Mouse (Mus musculus): ENCODE results near the gene Slc2a9. TPM values are rescaled to one million over a fixed set of nuclear protein-coding genes. Genes with fewer than 3 reads are reported as not detected.
"Not testable (repeated sequence)": the region's sequence is repeated elsewhere in the genome, so short reads cannot be mapped to it uniquely, and the experiment has no call there.

Gene Slc2a9
- polyA plus RNA-seq, 1 experiment, result 0.01 TPM

DNA sequence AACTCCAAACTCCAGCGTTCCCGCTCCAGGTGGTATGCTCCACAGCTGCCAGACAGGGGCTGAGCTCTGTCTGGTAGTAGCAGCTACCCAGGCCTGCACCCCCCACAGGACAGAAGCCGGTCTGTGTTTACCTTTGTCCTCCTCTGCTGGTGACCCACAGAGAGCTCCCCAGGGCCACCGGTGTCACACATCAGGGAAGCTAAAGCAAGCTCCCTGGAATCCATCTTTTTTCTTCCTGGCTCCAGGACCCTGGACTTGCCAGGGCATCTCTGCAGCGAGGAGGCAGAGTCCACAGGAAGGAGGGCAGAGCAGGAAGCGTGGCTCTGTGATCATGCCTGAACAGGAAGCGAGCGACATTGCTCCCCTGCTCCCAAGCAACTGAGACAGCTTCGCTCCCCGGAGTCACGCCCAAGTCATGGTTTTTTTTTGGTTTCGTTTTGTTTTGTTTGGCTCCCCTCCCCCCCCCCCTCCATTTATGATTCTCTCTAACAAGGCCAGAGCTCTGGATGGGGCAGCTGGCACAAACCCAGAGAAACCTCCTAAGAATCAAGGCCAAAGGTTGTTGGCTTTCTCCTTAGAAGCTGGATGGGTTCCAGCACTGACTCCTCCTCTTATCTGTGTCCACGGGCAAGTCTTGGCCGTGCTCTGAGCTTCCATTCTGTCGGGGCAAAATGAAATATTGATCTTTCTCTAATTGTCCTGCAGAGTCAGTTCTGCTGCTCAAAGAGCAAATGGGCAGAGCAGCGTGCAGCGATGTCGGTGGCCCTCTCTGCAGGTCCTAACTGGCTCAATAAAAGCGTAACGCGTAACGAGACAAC lies 22.8 kb downstream of the Slc2a9 start:
- Histone ChIP-seq H3K4me1 (ENCODE audit: control insufficient read depth) (peaks cover 52% of the 10 kb centered on the region), H3K36me3 (ENCODE audit: control insufficient read depth) (peaks cover 15% of the 10 kb centered on the region), H3K9me3 (ENCODE audit: control insufficient read depth, low read length) (peaks cover 6% of the 10 kb centered on the region), H3K4me3 (replicated peaks) (peak overlapping the region; percentile 71), H3K27me3 (ENCODE audit: control insufficient read depth) (no peaks in the 10 kb centered on the region)
- TF ChIP-seq TAL1 (IDR thresholded peaks at IDR 0.05; ENCODE audit: low read length) (no peak), GATA1 (IDR thresholded peaks at IDR 0.05; ENCODE audit: low read length) (no peak; the same call in 1 of the 2 replicates)

DNA sequence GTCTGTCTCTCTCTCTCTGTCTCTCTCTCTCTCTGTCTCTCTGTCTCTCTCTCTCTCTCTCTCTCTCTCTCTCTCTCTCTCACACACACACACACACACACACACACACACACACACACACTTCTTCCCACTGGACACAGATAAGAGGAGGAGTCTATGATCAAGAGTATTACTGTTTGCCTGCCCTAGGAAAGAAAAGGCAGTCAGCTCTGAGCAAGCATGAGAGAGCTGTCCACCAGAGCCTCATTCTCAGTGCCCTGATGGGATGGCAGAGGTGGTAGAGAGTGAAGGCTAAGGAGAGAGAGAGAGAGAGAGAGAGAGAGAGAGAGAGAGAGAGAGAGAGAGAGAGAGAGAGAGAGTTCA lies 23.4 kb downstream of the Slc2a9 start:
- not testable (repeated sequence) for H3K9me3 ChIP-seq (ENCODE audit: control insufficient read depth, low read length); H3K27me3 ChIP-seq (ENCODE audit: control insufficient read depth)
- H3K36me3 ChIP-seq (ENCODE audit: control insufficient read depth), result peaks cover 15% of the 10 kb centered on the region
- H3K4me1 ChIP-seq (ENCODE audit: control insufficient read depth), result peaks cover 50% of the 10 kb centered on the region
- peak overlapping the region; percentile 71 for H3K4me3 ChIP-seq (replicated peaks)

DNA sequence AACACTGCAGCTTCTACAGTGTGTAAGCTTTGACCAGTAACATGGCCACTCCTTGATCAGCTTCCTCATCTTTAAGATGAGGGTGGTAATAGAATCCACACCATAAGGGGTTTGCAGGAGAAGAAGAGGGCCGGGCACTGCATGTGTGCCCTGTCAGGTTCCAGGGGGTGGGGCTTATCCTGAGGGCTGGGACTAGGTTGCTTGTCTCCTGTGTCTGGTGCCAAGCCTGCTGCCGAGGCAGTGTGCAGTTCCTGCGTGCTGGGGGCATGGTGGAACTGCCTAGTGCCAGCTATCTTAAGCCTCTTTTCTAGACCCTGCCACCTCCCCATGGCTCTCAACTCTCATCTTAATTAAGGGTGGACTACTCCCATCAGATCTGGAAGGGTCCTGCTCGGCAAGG lies 23.9 kb downstream of the Slc2a9 start:
- H3K27me3 ChIP-seq (ENCODE audit: control insufficient read depth), result no peaks in the 10 kb centered on the region
- peak overlapping the region; percentile 55 for H3K4me3 ChIP-seq (replicated peaks)
- peaks cover 50% of the 10 kb centered on the region for H3K4me1 ChIP-seq (ENCODE audit: control insufficient read depth)
- H3K9me3 ChIP-seq (ENCODE audit: control insufficient read depth, low read length), result peaks cover 6% of the 10 kb centered on the region
- TF ChIP-seq TAL1 (IDR thresholded peaks at IDR 0.05; ENCODE audit: low read length) (no peak), GATA1 (IDR thresholded peaks at IDR 0.05; ENCODE audit: low read length) (no peak)
- peaks cover 15% of the 10 kb centered on the region for H3K36me3 ChIP-seq (ENCODE audit: control insufficient read depth)

DNA sequence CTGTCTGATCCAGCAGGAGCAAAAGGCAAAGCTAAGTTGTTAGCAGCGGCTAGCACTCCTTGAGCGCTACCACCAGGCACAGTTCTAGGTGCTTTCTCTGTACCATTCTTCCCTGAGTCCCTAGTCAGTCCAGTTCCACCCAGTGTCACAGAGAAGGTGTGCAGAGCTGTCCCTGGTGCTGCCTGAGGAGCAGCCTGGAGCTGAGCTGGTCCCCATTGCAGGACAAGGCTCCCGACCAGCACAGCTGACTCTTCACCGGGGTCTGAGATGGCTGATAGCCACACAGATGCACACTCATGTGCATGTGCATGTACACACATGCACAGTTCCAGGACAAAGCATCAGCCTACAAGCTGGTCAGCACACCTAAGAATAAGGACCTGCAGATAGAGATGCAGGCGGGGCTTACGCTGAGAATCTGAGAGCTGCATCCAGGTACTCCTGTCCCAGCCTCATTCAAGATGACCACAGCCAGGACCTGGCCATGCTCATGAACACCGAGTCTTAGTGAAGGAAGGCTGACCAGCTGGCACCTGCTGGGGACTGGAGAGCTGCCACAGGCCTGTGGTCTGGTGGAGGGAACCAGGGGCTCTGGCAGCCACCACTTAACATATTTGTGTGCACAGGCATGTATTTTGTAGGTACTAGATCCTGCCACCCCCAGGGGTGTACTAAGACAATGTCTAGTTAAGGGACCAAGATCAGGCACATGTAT lies 25.1 kb downstream of the Slc2a9 start:
- peaks cover 15% of the 10 kb centered on the region for H3K36me3 ChIP-seq (ENCODE audit: control insufficient read depth)
- peaks cover 50% of the 10 kb centered on the region for H3K4me1 ChIP-seq (ENCODE audit: control insufficient read depth)
- H3K4me3 ChIP-seq (replicated peaks), result no peak overlapping the region
- TF ChIP-seq TAL1 (IDR thresholded peaks at IDR 0.05; ENCODE audit: low read length), result no peak
- TF ChIP-seq GATA1 (IDR thresholded peaks at IDR 0.05; ENCODE audit: low read length), result no peak
- peaks cover 6% of the 10 kb centered on the region for H3K9me3 ChIP-seq (ENCODE audit: control insufficient read depth, low read length)
- H3K27me3 ChIP-seq (ENCODE audit: control insufficient read depth), result no peaks in the 10 kb centered on the region

DNA sequence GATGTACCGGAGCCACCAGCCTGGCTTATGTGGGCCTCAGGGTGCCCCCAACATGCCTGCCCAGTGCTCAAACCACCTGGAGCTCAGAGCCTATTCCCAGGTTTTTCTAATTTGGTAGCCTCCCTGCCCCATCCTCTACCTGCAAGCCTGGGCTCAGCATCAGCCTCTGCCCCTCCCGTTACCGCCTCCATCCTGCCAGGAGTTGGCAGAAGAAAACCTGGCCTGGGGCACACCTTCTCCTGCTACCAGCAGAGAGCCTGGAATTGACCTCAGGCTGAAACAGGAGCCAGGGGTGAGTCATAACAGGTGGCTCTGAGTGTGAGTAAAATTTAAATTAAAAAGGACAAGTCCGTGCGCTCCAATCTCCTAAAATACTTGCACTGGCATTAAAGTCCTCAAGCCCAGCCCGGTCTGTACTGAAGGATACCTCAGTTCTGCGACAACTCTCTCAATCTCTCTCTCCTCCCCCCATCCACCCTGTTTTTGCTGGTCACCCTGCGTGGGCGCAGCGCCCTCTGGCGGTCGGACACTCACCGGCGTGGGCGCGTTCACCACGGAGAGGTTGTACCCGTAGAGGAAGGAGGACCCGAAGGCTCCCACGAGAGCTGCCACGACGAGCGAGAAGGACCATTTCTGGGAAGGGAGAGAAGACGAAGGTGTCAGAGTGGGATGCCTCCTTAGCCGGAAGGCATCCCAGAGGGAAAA lies 25.9 kb downstream of the Slc2a9 start:
- Histone ChIP-seq H3K4me1 (ENCODE audit: control insufficient read depth) (peaks cover 43% of the 10 kb centered on the region), H3K9me3 (ENCODE audit: control insufficient read depth, low read length) (peaks cover 6% of the 10 kb centered on the region), H3K4me3 (replicated peaks) (no peak overlapping the region), H3K27me3 (ENCODE audit: control insufficient read depth) (no peaks in the 10 kb centered on the region), H3K36me3 (ENCODE audit: control insufficient read depth) (peaks cover 15% of the 10 kb centered on the region)
- no peak for TF ChIP-seq GATA1 (IDR thresholded peaks at IDR 0.05; ENCODE audit: low read length)
- no peak for TF ChIP-seq TAL1 (IDR thresholded peaks at IDR 0.05; ENCODE audit: low read length)

DNA sequence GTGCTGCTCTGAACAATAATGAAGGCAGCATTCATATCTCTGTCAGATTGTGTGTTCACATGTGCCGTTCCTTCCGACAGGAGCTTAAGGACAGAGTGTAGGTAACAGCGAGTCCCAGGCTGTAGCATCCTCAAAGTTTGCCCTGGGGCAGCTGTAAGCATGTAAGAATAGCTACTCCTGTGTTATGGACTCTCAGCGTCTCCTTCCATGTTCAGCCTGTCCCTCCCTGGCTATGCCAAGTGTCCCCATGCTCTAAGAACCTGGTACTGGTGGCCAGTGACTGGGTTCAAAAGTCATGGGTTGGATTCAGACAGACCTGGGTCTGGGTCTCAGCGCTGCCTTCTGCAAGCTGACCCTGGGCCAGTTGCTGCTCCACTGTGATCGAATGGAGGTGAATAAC lies 32.1 kb downstream of the Slc2a9 start:
- Histone ChIP-seq H3K4me1 (ENCODE audit: control insufficient read depth) (peaks cover 24% of the 10 kb centered on the region), H3K9me3 (ENCODE audit: control insufficient read depth, low read length) (peaks cover 2% of the 10 kb centered on the region), H3K36me3 (ENCODE audit: control insufficient read depth) (peaks cover 2% of the 10 kb centered on the region), H3K27me3 (ENCODE audit: control insufficient read depth) (no peaks in the 10 kb centered on the region), H3K4me3 (replicated peaks) (no peak overlapping the region)
- no peak for TF ChIP-seq TAL1 (IDR thresholded peaks at IDR 0.05; ENCODE audit: low read length)
- no peak for TF ChIP-seq GATA1 (IDR thresholded peaks at IDR 0.05; ENCODE audit: low read length)

DNA sequence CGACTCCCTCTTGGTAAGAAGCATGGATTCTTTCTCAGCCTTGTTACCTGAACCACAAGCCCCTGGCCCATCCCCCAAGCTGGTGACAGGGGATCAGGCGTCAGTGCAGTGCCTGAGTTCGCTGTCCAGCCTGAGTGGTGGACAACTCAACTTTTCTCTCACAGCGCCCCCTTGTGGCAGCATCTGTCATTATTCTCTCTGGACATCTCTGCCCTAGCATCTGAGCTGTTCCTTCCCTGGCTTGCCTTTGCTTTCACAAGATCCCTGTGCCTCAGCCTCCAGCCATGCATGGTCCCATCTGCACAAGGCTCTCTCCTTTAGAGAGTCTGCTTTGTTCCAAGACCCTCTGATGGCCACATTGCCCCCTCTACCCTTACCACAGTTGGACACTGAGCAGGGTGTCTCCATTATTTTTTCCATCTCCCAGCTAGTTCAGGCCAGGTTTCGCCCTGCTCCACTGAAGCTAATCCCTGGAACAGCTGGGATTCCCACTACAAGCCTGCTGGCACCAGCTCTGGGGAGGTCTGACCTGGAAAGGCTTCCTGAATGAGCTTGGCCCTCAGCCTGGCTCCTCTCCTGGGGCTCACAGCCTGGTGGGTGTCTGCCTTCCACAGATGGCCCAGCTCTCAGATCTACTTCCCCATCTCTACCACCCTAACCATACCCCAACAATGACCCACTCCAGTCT lies 32.9 kb downstream of the Slc2a9 start:
- no peaks in the 10 kb centered on the region for H3K27me3 ChIP-seq (ENCODE audit: control insufficient read depth)
- H3K4me1 ChIP-seq (ENCODE audit: control insufficient read depth), result peaks cover 24% of the 10 kb centered on the region
- no peaks in the 10 kb centered on the region for H3K9me3 ChIP-seq (ENCODE audit: control insufficient read depth, low read length)
- TF ChIP-seq GATA1 (IDR thresholded peaks at IDR 0.05; ENCODE audit: low read length) (no peak), TAL1 (IDR thresholded peaks at IDR 0.05; ENCODE audit: low read length) (no peak)
- H3K4me3 ChIP-seq (replicated peaks), result no peak overlapping the region
- H3K36me3 ChIP-seq (ENCODE audit: control insufficient read depth), result no peaks in the 10 kb centered on the region

DNA sequence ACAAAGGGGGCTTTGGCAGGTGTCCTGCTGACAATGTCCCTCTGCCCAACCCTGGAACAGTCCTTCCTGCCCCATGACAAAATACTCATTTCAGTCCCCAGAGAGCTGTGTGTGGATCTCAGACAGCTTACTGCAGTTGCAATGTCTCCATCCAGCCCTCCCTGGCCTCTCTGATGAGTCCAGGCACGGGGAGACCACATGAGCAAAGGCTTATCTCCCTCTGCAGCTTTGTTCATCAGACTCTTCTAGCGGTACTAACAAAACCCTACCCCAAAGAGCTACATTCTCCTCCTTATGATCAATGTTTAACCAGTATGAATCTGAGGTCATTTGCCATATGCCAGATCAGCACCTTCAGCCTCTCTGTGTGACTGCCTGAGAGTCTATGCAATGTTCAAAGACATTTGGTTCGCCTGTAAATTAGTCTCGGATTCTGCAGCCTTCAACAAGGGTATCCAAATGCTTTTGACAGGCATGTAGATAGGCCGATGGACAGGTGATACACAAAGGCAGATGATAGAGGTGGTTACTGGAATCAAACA lies 36.3 kb downstream of the Slc2a9 start:
- H3K27me3 ChIP-seq (ENCODE audit: control insufficient read depth), result no peaks in the 10 kb centered on the region
- TF ChIP-seq GATA1 (IDR thresholded peaks at IDR 0.05; ENCODE audit: low read length) (no peak), TAL1 (IDR thresholded peaks at IDR 0.05; ENCODE audit: low read length) (no peak)
- no peak overlapping the region for H3K4me3 ChIP-seq (replicated peaks)
- peaks cover 24% of the 10 kb centered on the region for H3K4me1 ChIP-seq (ENCODE audit: control insufficient read depth)
- no peaks in the 10 kb centered on the region for H3K36me3 ChIP-seq (ENCODE audit: control insufficient read depth)
- no peaks in the 10 kb centered on the region; the same call in 1 of the 2 replicates for H3K9me3 ChIP-seq (ENCODE audit: control insufficient read depth, low read length)

All from erythroblast, embryonic 14.5 days (primary cell).